Mouse (Mus musculus) cerebral cortex, adult 2 months (tissue): ENCODE measurements around the gene Dynlrb2.

Experiments
- WGBS: fragments of 180-500 bp; shearing (Covaris S2); methylation state at CpG from one replicate; pipeline ENCODE4 v1.1.7; 2018; 5-methylcytosine and 5-hydroxymethylcytosine counted together

Dynlrb2 gene

GRCm38 (mm10) chr8:116542842-116543241 is 38.1 kb downstream of the Dynlrb2 start:
- WGBS, result 62% methylated on average over 5 of the region's 5 CpGs

DNA sequence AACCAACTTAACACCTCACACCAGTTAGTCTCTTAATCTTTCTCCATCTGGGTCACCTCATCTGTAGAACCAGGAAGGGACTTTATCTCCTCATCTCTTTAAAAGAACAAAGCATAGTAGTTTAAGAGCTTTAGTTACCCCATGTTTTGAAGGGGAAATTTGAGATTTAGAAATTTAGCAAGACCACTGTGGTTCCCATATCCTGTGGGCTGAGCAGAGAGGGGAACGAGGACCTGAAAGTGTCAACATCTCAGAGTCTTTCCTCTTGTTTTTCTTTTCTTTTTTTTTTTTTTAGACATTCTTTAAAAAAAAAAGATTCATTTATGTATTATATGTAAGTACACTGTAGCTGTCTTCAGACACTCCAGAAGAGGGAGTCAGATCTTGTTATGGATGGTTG is 38.6 kb downstream of the Dynlrb2 start:
- 78% methylated on average over 1 of the region's 1 CpGs for WGBS

- 50% methylated on average over 6 of the region's 6 CpGs for WGBS
Observed at GRCm38 (mm10) chr8:116552255-116552654, 47.5 kb downstream of the Dynlrb2 start.

- 80% methylated on average over 3 of the region's 3 CpGs for WGBS
Observed at GRCm38 (mm10) chr8:116552778-116553177, 48.0 kb downstream of the Dynlrb2 start.
